Mouse (Mus musculus): ENCODE data around the gene Odaph. TPM values are rescaled to one million over a fixed set of nuclear protein-coding genes. Genes with fewer than 3 reads are reported as not detected.

Gene Odaph
- polyA plus RNA-seq (2014; fragmentation: Illumina TruSeq; extraction: RNeasy Lipid Tissue Mini Kit (QIAGEN cat#74804)): not detected

DNA sequence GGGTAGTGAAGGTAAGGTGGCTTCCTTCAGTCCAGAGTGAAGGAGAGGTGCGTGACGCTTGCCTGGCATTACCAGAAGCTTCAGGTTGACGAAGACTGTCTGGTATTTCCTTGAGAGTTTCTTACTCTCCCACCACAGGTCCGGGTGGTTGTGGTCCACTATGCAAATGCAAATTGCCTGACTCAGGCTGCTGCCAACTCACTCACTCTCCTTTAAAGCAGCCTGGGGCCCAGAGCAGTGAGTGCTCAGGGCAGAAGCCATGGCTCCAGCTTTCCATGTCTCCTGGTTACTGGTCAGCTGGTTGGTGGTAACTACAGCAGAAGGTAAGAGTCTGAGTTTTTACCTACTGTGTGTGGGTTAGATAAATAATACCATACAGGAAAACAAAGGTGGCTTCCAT is at the start of gene Odaph:
Odaph (plus strand) TSS at position 240 of the 400 bp plus-strand sequence.

DNA sequence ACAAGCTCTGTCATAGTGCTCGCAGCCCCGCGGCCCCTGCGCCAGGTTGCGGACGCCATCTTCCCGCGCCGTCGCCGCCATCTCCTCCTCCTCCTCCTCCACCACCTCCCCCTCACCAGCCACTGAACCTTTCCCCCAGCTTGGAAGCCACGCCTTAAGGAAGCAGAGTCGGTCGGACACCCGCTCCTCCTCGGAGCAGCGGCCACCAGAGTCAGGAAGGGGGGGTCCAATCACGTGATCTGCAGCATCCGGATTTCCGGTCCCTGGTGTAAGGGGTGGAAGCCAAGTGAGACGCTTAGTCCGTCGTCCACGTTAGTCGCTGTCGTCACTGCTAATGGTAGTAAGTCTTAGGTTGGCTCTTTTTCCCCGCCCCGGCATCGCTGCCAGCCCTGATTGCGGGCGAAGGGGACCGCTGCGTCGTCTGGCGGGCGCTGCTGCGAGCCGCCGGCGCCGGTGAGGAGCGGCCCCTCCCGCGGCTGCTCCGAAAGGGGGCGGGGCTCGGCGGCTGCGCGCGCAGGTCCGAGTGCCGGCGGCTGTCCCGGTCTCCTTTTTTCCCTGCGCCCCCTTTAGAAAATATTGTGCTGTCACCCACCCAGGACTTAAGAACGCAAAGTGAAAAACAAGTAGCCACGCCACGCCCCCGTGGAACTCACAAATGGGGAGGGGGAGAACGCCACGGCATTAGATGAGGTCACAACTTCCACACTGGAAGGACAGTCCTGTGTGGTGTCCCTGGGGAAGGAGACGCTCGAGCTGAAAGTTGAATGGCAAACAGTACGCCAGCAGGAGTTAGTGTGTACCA is 24.4 kb upstream of the Odaph start, which contains the start of gene Rchy1:
Rchy1 (minus strand) TSS at position 430 of the 802 bp plus-strand sequence.

GRCm38 (mm10) chr5:92043783-92044182 is 56.5 kb downstream of the Odaph start, which contains the start of gene Cdkl2:
Gene Cdkl2, minus strand, starts transcription at chr5:92043883.

Other genes with a start within 250 kb of the Odaph start
- 93.6 TPM for gene Rchy1, start 24.4 kb upstream of the Odaph start, polyA plus RNA-seq (2014; fragmentation: Illumina TruSeq; extraction: RNeasy Lipid Tissue Mini Kit (QIAGEN cat#74804))
- gene Cdkl2, start 56.4 kb downstream of the Odaph start, polyA plus RNA-seq (2014; fragmentation: Illumina TruSeq; extraction: RNeasy Lipid Tissue Mini Kit (QIAGEN cat#74804)): 12.3 TPM
- 380 TPM for gene G3bp2, start 96.2 kb downstream of the Odaph start, polyA plus RNA-seq (2014; fragmentation: Illumina TruSeq; extraction: RNeasy Lipid Tissue Mini Kit (QIAGEN cat#74804))
- gene Uso1, start 150.5 kb downstream of the Odaph start, polyA plus RNA-seq (2014; fragmentation: Illumina TruSeq; extraction: RNeasy Lipid Tissue Mini Kit (QIAGEN cat#74804)): 144 TPM
- gene U90926, start 227.9 kb downstream of the Odaph start, polyA plus RNA-seq (2014; fragmentation: Illumina TruSeq; extraction: RNeasy Lipid Tissue Mini Kit (QIAGEN cat#74804)): not detected

Measured in ovary, adult 10 weeks (tissue).